Mouse (Mus musculus) gonadal fat pad, adult 2 months (tissue): ENCODE measurements around the gene Ggct. TPM values are rescaled to one million over a fixed set of nuclear protein-coding genes. Genes with fewer than 3 reads are reported as not detected.

Source experiments
- DNase-seq: peaks from one replicate; pipeline ENCODE4 v3.0.0-alpha.2; 2012; ENCODE audit warnings: low read depth
- polyA plus RNA-seq: library from polyadenylated mRNA; depleted of rRNA; stranded (reverse); fragments of >200 nt; gene quantifications from 2 replicates; pipeline ENCODE4 v1.2.3, GENCODE M21; 2012; rRNA removed

Ggct gene
- polyA plus RNA-seq, 1 experiment = 8.2 TPM

DNA sequence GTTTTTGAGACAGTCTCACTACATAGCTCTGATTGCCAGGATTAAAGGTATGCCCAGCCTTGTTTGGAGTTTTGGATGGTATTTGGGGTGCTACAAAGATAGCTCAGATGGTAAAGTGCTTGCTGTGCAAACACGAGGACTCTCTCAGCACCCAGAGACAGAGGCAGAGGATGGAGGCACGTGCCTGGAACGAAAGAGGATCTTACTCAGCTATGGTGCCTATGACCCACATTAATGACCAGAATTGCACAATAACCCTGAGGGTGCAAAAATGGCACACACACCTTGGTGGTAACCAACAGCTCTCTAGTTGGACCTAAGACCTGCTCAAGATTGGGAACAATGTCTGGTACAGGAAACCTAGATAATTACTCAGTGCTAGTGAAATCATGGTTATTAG, 40.2 kb downstream of the Ggct start:
- DNase-seq = no peak

DNA sequence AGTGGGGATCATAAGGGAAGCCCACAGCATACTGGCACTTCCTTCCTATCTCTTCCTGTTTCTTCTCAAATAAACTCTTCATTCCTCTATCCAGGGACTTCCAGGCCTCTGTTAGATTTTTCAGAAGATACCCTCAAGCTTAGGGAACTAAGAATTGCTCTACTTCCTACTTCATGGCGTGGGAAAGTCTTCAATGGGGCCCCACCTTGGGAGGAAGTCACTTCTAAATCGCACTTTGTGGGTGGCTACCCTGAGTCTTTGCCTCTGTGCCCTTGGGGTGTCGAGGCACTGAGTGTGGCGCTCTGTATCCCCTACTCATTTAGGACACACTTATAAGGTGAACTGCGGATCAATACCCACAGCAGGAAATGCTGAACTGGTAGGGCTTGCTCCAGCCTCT, 44.1 kb downstream of the Ggct start:
- no peak for DNase-seq

DNA sequence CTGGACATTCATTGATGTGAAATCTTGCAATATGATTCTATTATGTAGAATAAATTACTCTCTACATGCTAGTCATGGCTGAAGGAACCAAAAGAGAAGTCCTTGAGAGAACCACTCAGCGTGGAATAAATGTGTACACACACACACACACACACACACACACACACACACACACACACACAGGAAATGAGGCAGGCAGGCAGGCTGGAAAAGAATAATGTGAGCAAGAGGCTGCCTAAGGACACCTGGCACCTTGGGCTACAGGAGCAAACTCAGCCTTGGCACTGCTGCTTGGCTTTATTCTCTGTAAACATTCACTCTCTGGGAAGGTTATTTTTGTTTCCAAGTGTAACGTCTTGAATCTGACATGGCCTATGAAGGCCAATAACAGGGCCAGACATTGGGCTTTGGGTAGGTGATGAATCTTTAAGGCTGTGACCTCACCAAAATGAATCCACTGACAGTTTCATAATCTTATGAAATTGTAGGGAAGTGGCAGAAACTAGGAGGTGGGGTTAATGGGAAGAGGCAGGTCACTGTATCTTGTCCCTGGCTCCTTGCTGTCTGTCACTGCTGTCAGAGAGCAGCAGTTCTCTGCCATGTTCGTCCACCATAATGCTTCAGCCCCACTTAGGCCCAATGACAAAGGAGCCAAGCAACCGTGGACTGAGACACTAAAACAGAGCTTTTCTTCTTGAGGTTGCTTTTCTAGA, 46.4 kb downstream of the Ggct start:
- DNase-seq = no peak

DNA sequence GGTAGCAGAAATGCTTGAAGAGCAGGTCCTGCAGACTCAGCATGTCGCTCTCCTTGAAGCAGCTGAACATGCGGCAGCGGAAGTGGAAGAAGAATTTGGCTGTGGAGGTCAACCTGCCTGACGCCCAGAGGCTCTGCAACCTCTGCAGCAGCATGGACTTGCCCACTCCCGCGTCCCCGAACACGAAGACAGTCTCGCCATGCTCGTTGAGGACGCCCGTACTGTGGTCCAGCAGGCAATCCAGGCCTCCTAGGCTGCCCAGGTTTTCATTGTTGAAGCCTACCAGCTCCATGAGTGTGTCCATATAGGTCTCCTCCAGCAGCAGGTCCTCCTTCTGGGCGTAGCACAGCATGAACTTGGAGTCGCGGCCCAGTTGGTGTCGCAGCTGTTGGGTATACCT, 48.2 kb downstream of the Ggct start:
- DNase-seq = no peak

DNA sequence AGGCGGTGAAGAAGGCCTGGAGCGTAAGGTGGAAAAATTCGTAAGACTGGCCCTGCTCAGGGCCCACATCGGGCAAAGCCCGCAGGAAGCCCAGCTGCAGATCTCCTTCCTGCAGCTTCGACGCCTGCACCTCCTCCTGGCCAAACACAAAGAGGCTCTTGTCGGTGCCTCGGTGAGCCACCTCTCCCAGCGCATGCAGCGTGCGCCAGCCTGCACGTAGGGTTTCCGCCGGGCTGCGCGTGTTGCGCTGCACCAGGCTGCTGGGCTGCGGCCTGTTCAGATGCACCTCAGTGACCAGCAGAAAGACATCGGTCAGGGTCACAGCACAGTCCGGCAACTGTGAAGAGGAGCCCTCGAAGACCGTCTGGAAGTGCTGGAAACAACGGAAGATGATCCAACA, 49.0 kb downstream of the Ggct start:
- no peak for DNase-seq

DNA sequence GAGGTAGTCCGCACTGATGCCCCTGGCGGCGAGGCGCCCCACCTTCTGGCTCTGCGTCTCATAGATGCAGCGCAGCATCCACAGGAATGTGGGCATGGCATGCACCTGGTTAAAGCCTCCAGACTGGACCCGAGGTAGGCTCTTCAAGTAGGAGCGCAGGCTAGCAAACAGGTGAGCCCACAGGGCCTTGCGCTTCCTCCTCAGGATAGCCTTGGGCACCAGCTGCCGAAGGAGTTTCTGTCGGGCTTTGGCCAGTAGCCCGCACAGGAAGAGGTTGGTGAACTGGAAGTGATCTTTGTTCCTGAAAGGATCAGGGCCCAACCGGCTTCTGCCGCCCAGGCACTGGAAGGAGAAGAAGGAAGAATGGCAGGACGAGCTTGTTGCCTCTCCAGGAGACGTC, 49.5 kb downstream of the Ggct start:
- no peak for DNase-seq

DNA sequence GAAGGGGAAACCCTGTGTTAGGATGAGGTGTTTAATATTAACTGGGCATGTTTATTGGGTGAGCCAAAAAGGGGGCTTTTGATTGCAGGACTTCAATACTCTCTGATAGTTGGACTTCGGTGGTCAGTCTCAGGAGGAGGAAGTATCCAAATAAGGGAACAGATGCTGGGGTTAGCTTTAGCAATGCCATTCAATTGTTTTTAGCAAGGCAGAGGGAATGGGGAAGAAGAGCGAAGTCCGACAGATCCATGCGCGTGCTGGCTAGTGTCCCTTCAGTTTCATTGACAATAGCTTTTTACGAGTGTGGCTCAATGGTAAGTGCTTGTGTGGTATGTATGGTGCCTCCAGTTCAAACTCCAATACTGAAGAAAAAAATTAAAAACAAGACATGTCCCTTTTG, 51.6 kb downstream of the Ggct start:
- DNase-seq = no peak

DNA sequence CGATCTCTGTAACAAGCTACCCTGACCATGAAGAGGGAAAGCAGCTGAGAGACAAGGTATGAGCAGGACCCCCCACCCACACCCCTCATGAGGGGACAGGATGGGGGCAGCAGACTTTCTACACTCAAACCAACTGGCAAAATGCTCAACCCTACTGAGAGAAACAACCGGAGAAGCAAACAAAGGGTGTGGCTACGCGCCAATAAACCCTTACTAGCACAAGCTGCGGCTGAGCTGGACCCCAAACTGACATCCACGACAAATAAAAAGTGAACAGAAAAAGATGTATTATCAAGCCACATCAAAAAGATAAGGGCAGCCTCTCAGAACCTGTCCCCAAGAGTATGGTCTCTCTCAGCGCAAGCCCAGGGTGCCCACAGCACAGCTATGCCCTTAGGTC, 52.6 kb downstream of the Ggct start:
- no peak for DNase-seq

DNA sequence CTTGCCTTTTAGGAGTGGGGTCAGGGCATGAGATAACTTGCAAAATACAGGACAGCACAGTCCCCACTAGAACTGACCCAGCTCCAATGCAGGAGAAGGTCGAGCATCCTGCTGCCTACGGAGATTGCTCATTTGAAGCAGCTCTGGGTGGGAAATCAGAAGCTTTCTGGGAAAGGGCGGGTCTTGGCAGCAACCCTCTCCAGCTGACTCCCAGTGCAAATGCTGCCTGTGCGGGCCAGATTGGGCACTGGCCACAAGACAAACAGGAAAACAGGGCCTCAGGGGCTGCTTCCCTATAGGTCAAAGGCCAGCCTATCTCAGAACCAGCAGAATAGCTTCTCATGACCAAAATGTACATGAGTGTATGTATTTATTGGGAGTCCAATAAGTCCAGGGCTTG, 53.1 kb downstream of the Ggct start:
- DNase-seq = no peak

DNA sequence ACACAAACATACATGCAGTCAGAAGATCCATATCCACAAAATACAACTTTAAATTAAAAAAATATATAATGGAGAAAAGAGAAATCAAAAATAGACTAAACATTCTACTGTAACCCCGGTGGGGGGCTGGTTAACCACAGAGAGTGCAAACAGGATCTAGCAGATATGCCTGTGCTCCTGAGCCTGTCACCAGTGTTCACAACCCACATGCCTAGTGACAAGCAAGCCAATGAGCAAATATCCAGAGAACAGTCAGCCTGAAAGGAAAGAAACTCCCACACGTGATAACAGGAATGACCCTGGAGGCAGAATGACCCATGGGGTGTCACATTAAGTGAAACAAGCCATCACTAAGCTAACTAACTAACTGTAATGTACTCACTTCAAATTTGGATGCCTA, 56.3 kb downstream of the Ggct start:
- no peak for DNase-seq

DNA sequence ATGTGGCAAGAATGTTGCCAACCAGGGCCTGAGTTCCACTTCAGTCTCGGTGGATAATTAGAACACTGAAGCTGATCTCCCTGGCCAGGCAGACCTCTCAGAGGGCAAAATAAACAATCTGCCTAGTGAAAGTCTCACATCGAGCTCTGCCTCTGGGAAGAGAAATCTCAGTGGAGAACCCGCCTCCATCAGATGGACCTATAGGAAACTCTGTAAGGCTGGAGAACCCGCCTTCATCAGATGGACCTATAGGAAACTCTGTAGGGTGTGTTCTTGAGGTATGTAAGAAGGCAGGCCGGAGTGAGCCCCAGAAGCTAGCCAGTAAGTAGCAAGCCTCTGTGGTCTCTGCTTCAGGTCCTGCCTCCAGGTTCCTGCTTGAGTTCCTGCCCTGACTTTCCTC, 57.8 kb downstream of the Ggct start:
- no peak for DNase-seq

DNA sequence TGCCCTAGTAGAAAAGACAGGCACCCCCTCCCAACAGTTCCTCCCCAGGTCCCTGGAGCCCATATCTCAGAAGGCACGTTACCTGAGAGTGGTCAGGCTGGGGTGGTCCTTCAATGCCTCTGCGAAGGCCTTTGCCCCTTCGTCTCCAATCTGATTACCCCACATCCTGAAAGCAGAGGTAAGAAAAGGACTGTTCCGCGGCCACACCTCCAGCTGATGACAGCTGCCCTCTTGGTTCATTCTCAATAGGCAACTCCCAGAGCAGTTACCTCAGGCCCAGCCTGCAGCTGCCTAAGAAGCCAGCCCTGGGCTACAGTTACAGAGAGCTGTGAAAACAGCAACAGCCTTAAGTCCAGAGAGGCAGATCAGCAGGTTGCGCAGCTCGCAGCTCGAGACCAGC, 58.4 kb downstream of the Ggct start:
- DNase-seq = no peak

DNA sequence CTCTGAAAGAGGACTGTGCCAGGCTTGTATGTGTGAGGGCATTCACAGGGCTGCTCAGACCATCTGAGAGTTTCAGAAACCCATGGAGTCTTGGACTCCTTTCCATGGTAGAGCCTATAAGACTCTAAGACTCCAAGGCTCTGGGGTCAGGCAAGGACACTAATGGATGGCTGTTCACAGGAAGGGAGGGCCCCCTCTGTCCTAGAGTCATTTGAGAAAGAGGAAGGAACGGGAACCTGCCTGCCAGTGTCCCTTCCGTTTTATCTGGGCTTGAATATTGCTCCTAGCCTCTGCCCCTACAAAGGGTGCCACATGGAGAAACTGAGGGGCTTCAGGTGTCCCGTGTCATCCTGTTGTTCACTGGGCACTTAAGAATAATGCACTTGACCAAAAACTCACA, 58.9 kb downstream of the Ggct start:
- DNase-seq = no peak

DNA sequence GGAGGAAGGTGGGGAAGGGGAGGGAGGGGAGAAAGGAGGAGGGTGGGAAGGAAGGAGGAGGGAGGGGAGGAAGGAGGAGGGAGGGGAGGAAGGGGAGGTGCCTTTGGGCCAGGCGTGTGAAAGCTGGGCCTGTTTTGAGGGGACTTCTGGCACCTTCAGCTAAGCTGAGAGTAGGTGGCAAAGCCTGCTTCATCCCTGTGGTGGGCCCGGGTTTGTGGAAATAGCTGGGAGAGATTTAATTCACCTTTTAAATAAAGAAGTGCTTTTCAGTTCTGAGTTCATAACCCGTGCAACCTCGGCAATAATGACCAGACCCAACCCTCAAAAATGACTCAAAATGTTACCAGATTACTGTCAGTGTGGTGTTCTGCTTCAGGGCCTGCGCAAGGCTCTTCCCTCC, 59.5 kb downstream of the Ggct start:
- no peak for DNase-seq

Other genes with a start within 250 kb of the Ggct start
- gene Znrf2, start 176.0 kb downstream of the Ggct start, polyA plus RNA-seq = 13.0 TPM in 2 replicates
- 28.7 and 30.7 TPM in 2 replicates for gene Nod1, start 20.3 kb downstream of the Ggct start, polyA plus RNA-seq
- 38.8 and 43.2 TPM in 2 replicates for gene Gars, start 45.1 kb upstream of the Ggct start, polyA plus RNA-seq
- gene Crhr2, start 140.1 kb upstream of the Ggct start, polyA plus RNA-seq = 0.54 and 0.63 TPM in 2 replicates
- gene Inmt, start 182.1 kb upstream of the Ggct start, polyA plus RNA-seq = 81.8 and 113 TPM in 2 replicates
- 10.5 and 11.7 TPM in 2 replicates for gene Mindy4, start 210.4 kb upstream of the Ggct start, polyA plus RNA-seq